Mouse (Mus musculus) midbrain, embryonic 11.5 days (tissue): ENCODE measurements around the gene Kank2. TPM values are rescaled to one million over a fixed set of nuclear protein-coding genes. Genes with fewer than 3 reads are reported as not detected.

Experiments
- ATAC-seq: fragments of 200-750 bp; cut with Nextera tagmentation; 2 replicates; pipeline ENCODE4 v1.8.0; 2017; ENCODE audit warnings: moderate TSS enrichment, moderate library complexity; ENCODE audit not compliant: low FRiP score
- DNase-seq: peaks from one replicate; pipeline ENCODE4 v3.0.0; 2015; ENCODE audit warnings: low spot score; ENCODE audit errors: missing footprints
- H3K27ac ChIP-seq: fragments of 300-500 bp; sonication (generic); 2 replicates; pipeline ENCODE4 v1.5.1; 2014; ENCODE audit warnings: low read depth, low read length
- H3K27me3 ChIP-seq: fragments of 300-500 bp; sonication (generic); 2 replicates; pipeline ENCODE4 v1.6.1; 2014; ENCODE audit warnings: mild to moderate bottlenecking, low read length, moderate library complexity, mixed read lengths; ENCODE audit not compliant: control insufficient read depth, insufficient read depth
- H3K36me3 ChIP-seq: fragments of 300-500 bp; sonication (generic); 2 replicates; pipeline ENCODE4 v1.6.1; 2014; ENCODE audit warnings: mild to moderate bottlenecking, low read length, moderate library complexity, mixed read lengths; ENCODE audit not compliant: control insufficient read depth, insufficient read depth
- H3K4me1 ChIP-seq: fragments of 300-500 bp; sonication (generic); 2 replicates; pipeline ENCODE4 v1.6.1; 2014; ENCODE audit warnings: low read length; ENCODE audit not compliant: control insufficient read depth, insufficient read depth
- H3K4me2 ChIP-seq: fragments of 300-500 bp; sonication (generic); 2 replicates; pipeline ENCODE4 v1.6.1; 2014; ENCODE audit warnings: mild to moderate bottlenecking, moderate library complexity
- H3K4me3 ChIP-seq: fragments of 300-500 bp; sonication (generic); 2 replicates; pipeline ENCODE4 v1.5.1; 2014; ENCODE audit warnings: low read depth, low read length
- H3K9ac ChIP-seq: fragments of 300-500 bp; sonication (generic); 2 replicates; pipeline ENCODE4 v1.6.1; 2014; ENCODE audit warnings: low read length
- H3K9me3 ChIP-seq: fragments of 300-500 bp; sonication (generic); 2 replicates; pipeline ENCODE4 v1.6.1; 2016; ENCODE audit warnings: low read length; ENCODE audit not compliant: control insufficient read depth
- WGBS: fragments of 180-500 bp; shearing (Covaris S2); extraction: QIAGEN DNeasy Blood & Tissue Kit; methylation state at CpG from one replicate; pipeline ENCODE4 v1.1.7; 2014; 5-methylcytosine and 5-hydroxymethylcytosine counted together
- polyA plus RNA-seq: library from polyadenylated mRNA; unstranded; fragments of >200 nt; fragmentation: Nextera tagmentation; extraction: Ambion mirVana; gene quantifications from 2 replicates; pipeline ENCODE4 v1.2.1, GENCODE M21; 2014

The Kank2 gene
- polyA plus RNA-seq, 1 experiment from 2014 or later = 3.9 TPM

DNA sequence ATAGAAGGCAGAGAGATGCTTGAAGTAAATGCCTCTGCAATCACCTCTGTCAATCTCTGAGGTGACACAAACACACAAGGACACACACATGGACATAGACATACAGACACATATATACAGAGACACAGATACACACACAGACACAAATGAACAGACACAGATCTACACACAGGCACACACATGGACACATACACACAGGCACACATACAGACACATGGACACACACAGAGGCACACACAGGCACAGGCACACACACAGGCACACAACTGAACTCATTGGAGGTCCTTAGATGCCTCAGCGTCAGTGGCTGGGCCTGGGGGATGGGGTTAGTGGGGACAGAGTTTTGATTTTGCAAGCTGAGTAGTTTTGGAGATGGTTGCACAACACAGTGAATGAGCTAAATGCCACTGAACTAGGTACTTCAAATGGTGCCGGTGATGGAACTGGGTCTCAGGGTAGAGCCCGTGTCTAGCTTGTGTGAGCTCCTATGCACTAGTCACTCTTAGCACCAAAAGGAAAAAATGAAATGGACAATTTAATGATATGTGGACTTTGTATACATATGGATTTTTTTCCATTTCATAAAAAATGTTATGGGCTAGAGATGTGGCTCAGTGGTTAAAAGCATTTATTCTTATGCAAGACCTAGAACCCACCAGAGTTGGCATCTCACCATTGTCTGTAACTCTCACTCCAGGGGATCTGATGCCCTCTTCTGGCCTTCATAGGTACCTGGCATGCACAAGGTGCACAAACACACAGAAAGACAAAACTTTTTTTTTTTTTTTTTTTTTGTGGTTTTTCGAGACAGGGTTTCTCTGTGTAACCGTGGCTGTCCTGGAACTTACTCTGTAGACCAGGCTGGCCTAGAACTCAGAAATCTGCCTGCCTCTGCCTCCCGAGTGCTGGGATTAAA, 34.2 kb downstream of the Kank2 start:
- Histone ChIP-seq H3K27me3 (no peaks in the 10 kb centered on the region), H3K4me3 (no peak overlapping the region), H3K4me2 (no peak overlapping the region), H3K9me3 (no peaks in the 10 kb centered on the region), H3K9ac (no peak overlapping the region), H3K27ac (no peak overlapping the region), H3K36me3 (no peaks in the 10 kb centered on the region), H3K4me1 (peaks cover 2% of the 10 kb centered on the region)
- 95% methylated on average over 6 of the region's 6 CpGs for WGBS
- DNase-seq (no peak), ATAC-seq (no peak)

DNA sequence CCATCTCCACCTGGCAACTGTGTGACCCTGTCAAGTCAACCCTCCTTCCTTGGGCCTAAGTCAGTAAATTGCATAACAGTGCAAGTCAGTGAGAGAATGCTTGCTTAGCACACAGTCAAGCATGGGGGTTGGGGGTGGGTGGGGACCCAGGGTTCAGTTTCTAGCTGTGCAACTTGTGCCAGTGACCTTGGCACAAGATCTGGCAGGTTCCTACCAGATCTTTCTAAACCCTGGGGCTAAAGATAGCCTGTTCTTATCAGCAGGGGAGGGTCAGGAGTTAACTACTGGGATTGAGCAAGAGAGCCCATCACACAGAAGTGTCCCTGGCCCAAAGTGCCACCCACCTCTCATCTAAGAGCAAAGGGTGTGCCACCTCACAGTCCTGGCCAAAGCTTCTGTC, 36.4 kb downstream of the Kank2 start:
- Histone ChIP-seq H3K4me1 (peaks cover 10% of the 10 kb centered on the region), H3K9ac (no peak overlapping the region), H3K27me3 (no peaks in the 10 kb centered on the region), H3K4me3 (no peak overlapping the region), H3K9me3 (no peaks in the 10 kb centered on the region), H3K4me2 (no peak overlapping the region), H3K36me3 (no peaks in the 10 kb centered on the region), H3K27ac (no peak overlapping the region)
- no peak for DNase-seq
- ATAC-seq = no peak

DNA sequence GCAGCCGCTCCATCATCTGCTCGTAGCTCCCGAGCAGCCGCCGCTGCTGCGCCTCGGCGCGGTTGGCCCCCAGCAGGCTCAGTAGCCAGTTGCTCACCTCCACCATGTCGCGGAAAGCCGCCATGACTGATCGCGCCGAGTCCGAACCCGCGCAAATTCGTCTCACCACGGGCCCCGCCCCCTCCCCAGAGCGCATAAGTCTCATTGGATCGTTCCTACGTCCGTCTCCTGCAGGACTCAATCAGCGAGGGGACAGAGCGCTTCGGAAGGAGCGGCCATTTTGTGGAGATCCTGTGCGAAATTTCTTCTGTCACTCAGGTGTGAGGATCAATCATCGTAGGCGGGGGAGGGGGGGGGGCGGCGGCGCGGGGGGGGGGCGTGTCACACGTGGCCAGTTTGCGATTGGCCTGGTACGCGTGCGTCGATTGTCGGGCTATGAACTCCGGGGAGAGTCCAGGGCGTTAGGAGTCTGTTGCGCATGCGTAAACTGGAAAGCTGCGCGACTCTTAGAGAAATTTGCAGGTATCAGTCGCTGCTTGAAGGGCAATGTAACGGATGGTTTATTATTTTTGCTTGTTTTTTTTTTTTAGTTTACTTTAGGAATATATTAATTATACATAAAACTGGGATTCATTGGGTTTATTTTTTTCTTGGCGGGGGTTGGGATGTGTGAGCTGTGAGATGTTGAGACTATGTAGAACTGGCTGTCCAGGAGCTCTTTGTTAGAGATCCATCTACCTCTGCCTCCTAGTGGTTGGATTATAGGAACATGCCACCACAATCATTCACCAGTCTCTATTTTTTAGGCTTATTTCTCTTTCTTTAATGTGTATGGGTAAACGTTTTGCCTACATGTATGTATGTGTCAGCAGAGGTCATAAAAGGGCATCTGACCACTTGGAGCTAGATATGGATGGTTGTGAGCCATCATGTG, 38.1 kb downstream of the Kank2 start, which contains the start of gene Spc24:
Spc24 (minus strand) TSS at position 149 of the 934 bp plus-strand sequence.
- DNase-seq (peak; percentile 99), ATAC-seq (peak; percentile 98)
- H3K27me3 ChIP-seq = no peaks in the 10 kb centered on the region
- peak within 1 kb of the TSS; percentile 83 for H3K9ac ChIP-seq
- H3K27ac ChIP-seq = peak within 1 kb of the TSS; percentile 30; the same call in 1 of the 2 replicates
- H3K4me2 ChIP-seq = peak within 1 kb of the TSS; percentile 77
- peaks cover 4% of the 10 kb centered on the region; the same call in 1 of the 2 replicates for H3K36me3 ChIP-seq
- peaks cover 10% of the 10 kb centered on the region for H3K4me1 ChIP-seq
- peak within 1 kb of the TSS; percentile 83 for H3K4me3 ChIP-seq
- H3K9me3 ChIP-seq = no peaks in the 10 kb centered on the region
- WGBS = 1% methylated on average over 49 of the region's 54 CpGs

DNA sequence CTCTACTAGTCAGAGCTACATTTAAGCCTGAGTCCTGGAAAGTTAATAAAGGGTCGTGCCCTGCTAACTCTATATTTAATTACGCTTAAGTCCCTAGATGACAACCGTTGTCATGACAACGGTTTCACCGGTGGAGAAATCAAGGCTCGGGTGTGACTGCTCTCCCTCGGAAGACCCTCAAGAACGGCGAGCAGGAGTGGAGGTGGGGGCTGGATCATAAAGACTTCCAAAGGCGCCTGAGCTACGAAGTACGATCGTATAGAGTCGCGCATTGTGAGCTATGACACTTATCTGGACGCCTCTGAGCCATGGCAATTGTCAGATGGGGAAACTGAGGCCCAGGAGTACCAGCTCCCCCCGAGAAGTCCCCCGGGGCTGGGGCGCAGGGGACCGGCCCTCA, 38.8 kb downstream of the Kank2 start:
- Histone ChIP-seq H3K4me2 (peak overlapping the region; percentile 77), H3K27me3 (no peaks in the 10 kb centered on the region), H3K36me3 (peaks cover 4% of the 10 kb centered on the region; the same call in 1 of the 2 replicates), H3K4me3 (peak overlapping the region; percentile 83), H3K9ac (peak overlapping the region; percentile 83), H3K9me3 (no peaks in the 10 kb centered on the region), H3K4me1 (peaks cover 10% of the 10 kb centered on the region), H3K27ac (no peak overlapping the region)
- WGBS = 0% methylated on average over 20 of the region's 20 CpGs
- DNase-seq (peak; percentile 90), ATAC-seq (no peak)

DNA sequence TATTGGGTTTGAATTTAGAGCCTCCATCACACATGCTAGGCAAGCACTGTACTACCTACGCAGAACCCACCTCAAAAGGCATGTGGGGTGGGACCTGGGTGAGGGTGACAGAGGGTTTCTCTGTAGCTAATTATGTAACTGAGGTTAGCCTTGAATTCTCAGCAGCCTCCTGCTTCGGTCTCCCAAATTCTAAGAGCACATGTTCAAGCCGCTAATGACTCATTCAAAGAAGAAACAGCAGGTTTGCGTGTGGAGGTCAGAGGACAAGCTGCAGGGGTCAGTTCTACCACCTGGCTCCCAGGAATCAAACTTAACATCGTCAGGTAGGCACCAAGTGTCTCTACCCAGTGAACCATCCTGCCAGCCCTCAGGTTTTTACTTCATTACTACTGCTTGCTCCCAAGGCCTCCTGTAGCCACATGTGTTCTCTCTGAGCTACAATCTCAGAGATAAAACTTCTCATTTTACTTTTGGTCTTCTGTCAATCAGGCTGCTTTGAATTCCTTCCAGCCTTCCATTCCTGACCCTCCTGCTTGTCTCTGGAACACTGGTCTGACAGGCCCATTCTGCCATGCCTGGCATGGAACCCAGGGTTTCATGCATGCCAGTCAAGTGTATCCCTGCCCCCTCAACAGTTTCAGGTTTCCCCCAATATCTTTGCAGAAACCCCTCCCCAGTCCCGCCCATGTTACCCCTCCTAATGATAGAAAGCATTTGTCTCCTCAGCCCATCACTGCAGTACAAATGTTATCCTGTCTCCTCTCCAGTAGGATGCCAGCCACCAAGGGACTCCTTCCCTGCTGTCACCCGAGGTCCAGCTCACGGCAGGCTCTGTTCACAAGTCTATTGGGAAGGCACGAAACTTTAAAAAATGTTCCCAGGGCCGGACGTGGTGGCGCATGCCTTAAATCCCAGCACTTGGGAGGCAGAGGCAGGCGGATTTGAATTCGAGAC, 39.7 kb downstream of the Kank2 start:
- H3K9ac ChIP-seq = peak overlapping the region; percentile 83
- H3K4me1 ChIP-seq = peaks cover 10% of the 10 kb centered on the region
- H3K4me2 ChIP-seq = peak overlapping the region; percentile 77
- no peaks in the 10 kb centered on the region for H3K27me3 ChIP-seq
- peak overlapping the region; percentile 83 for H3K4me3 ChIP-seq
- H3K9me3 ChIP-seq = no peaks in the 10 kb centered on the region
- ATAC-seq (no peak), DNase-seq (no peak)
- no peak overlapping the region for H3K27ac ChIP-seq
- H3K36me3 ChIP-seq = peaks cover 4% of the 10 kb centered on the region; the same call in 1 of the 2 replicates
- WGBS = 65% methylated on average over 14 of the region's 14 CpGs

DNA sequence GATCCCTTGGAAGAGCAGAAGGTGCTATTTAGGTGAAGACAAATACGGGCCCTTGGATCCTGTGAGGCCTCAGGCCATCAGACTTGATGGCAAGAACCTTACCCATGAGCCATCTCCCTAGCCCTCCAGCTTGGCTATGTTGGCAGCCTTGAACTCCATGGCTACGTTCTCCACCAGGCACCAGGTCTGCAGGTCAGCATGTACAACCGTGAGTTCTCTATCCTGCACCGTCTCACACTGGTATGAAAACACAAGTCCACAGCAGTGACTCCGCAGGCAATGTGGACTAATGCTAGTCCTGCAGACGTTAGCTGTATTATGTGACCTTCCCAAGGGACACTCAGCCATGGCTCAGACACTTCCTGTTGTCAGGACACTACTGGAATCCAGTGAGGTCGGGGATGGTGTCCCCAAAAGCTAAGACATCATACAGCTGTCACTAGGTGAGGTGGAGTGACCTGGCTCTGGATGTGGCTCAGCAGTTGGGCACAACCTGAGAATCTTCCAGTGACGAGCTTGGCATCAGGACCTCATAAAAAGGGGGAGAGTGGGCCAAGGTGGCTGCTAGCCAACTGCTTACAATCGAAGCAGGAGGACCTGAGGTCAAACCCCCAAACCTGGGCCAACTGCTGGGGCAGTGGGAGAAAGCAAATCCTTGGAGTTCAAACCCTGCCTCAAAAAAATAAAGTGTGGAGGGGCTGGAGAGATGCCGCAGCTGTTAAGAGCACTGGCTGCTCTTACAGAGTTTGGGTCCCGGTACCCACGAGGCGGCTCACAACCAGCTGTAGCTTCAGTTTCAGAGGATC, 43.8 kb downstream of the Kank2 start:
- no peak overlapping the region for H3K9ac ChIP-seq
- DNase-seq (no peak), ATAC-seq (no peak)
- H3K4me1 ChIP-seq = peaks cover 10% of the 10 kb centered on the region
- no peaks in the 10 kb centered on the region for H3K9me3 ChIP-seq
- no peak overlapping the region for H3K4me3 ChIP-seq
- H3K36me3 ChIP-seq = peaks cover 4% of the 10 kb centered on the region; the same call in 1 of the 2 replicates
- H3K27ac ChIP-seq = no peak overlapping the region
- WGBS = 82% methylated on average over 13 of the region's 13 CpGs
- no peaks in the 10 kb centered on the region for H3K27me3 ChIP-seq
- H3K4me2 ChIP-seq = no peak overlapping the region

DNA sequence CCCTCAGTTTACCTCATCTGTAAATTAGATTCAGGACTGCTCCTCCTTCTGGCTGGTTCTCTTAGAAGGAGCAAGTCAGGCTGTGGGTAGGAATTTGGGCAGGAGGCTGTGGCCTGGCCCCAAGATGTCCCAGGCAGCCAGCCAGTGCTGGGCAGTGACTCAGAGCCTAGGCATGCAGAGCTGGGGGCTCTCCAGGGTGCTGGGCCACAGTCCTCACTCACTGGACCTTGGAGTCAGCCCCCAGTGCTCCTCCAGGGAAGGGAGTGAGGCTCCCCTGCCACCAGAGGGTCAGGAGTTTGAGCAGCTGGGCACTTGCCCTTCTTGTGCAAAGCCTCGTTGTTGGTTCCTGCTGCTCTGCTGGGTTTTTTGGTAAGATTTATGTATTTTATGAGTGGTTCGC, 44.5 kb downstream of the Kank2 start:
- Histone ChIP-seq H3K27ac (no peak overlapping the region), H3K9ac (no peak overlapping the region), H3K27me3 (no peaks in the 10 kb centered on the region), H3K9me3 (no peaks in the 10 kb centered on the region), H3K4me2 (no peak overlapping the region), H3K36me3 (peaks cover 8% of the 10 kb centered on the region), H3K4me1 (peaks cover 4% of the 10 kb centered on the region), H3K4me3 (no peak overlapping the region)
- WGBS = 82% methylated on average over 2 of the region's 2 CpGs
- DNase-seq (no peak), ATAC-seq (no peak)
